ENCODE assay signal across 15 mouse cellular contexts in genomic region chr11:23299910-23300309, GRCm38 (mm10). TPM values are rescaled to one million over a fixed set of nuclear protein-coding genes. Genes with fewer than 3 reads are reported as not detected.
DNase-seq lines count a peak whose midpoint lies in the region; ATAC-seq and TF ChIP-seq lines count a peak whose summit lies in the region.
"Had no signal": no experiment of that assay in that cellular context is flagged by ENCODE, and none has a peak within 500 bp of the region (broad histone marks: within the 10 kb centered on the region; RNA-seq: fewer than 3 reads in every experiment).

No protein-coding gene starts in this region.

- no peak overlapping the region for H3K4me3 ChIP-seq in forebrain, embryonic 11.5 days (ENCODE audit: low read depth, low read length)
- no peak overlapping the region for H3K4me3 ChIP-seq in forebrain, embryonic 10.5 days
- no peak overlapping the region for H3K4me3 ChIP-seq in liver, embryonic 11.5 days (ENCODE audit: low read depth, low read length)
- no peak overlapping the region for H3K4me3 ChIP-seq in limb, embryonic 14.5 days (replicated peaks; ENCODE audit: low read length)
- H3K4me3 ChIP-seq in lung, adult 2 months (replicated peaks; ENCODE audit: extremely low read depth, low read depth, low read length): no peak overlapping the region
- H3K4me3 ChIP-seq: heart, embryonic 12.5 days; neural tube, embryonic 13.5 days; stomach, embryonic 15.5 days had no signal

- H3K9ac ChIP-seq in forebrain, embryonic 11.5 days (ENCODE audit: low read length): no peak overlapping the region
- no peak overlapping the region for H3K9ac ChIP-seq in liver, embryonic 11.5 days (ENCODE audit: low read depth, low read length)
- no peak overlapping the region for H3K9ac ChIP-seq in limb, embryonic 14.5 days (ENCODE audit: low read depth, low read length, severe bottlenecking)
- H3K9ac ChIP-seq: heart, embryonic 12.5 days; neural tube, embryonic 13.5 days; stomach, embryonic 15.5 days had no signal

- WGBS in forebrain, embryonic 11.5 days: 100% methylated on average over 1 of the region's 1 CpGs
- WGBS in forebrain, embryonic 10.5 days: 89% methylated on average over 1 of the region's 1 CpGs
- 90% methylated on average over 1 of the region's 1 CpGs for WGBS in liver, embryonic 11.5 days
- 78% methylated on average over 1 of the region's 1 CpGs for WGBS in limb, embryonic 14.5 days
- 96% methylated on average over 1 of the region's 1 CpGs for WGBS in lung, adult 2 months

- no peak for TF ChIP-seq POLR2A in limb, embryonic 14.5 days (IDR thresholded peaks at IDR 0.05; ENCODE audit: borderline replicate concordance, extremely low read depth, insufficient read depth, insufficient read length)
- no peak for TF ChIP-seq POLR2A in lung, adult 2 months (IDR thresholded peaks at IDR 0.05; ENCODE audit: borderline replicate concordance, extremely low read depth, low read depth, low read length)

- peak; percentile 28; the same call in 1 of the 2 replicates for ATAC-seq in forebrain, embryonic 11.5 days (replicated peaks; ENCODE audit: low FRiP score)
- 0 out of 2 replicates have a peak, but pooled peaks have one; percentile 8 for ATAC-seq in liver, embryonic 11.5 days (replicated peaks; ENCODE audit: low FRiP score)
- ATAC-seq in erythroblast, adult 5-6 weeks (replicated peaks; ENCODE audit: low FRiP score, poor library complexity, severe bottlenecking): 0 out of 2 replicates have a peak, but pooled peaks have one; percentile 34
- ATAC-seq in limb, embryonic 14.5 days (ENCODE audit: low FRiP score, low read depth): peak; percentile 27; the same call in 1 of the 2 replicates
- ATAC-seq: CD4-positive, CD25-positive, alpha-beta regulatory T cell, adult 4 months had no signal

- no peaks in the 10 kb centered on the region for H3K4me1 ChIP-seq in forebrain, embryonic 11.5 days (replicated peaks; ENCODE audit: control insufficient read depth, insufficient read depth, low read length)
- H3K4me1 ChIP-seq in forebrain, embryonic 10.5 days: no peaks in the 10 kb centered on the region
- H3K4me1 ChIP-seq in liver, embryonic 11.5 days (replicated peaks; ENCODE audit: control insufficient read depth, insufficient read depth, low read length): no peaks in the 10 kb centered on the region
- H3K4me1 ChIP-seq in limb, embryonic 14.5 days (ENCODE audit: control insufficient read depth, insufficient read depth, low read length): no peaks in the 10 kb centered on the region
- H3K4me1 ChIP-seq in lung, adult 2 months (ENCODE audit: control insufficient read depth, insufficient read depth, low read length): no peaks in the 10 kb centered on the region; the same call in 1 of the 2 replicates
- H3K4me1 ChIP-seq: heart, embryonic 12.5 days; neural tube, embryonic 13.5 days; stomach, embryonic 15.5 days had no signal

- no peak overlapping the region for H3K4me2 ChIP-seq in forebrain, embryonic 11.5 days (ENCODE audit: low read depth, low read length, severe bottlenecking)
- H3K4me2 ChIP-seq in liver, embryonic 11.5 days: no peak overlapping the region
- no peak overlapping the region for H3K4me2 ChIP-seq in limb, embryonic 14.5 days (replicated peaks; ENCODE audit: low read depth, low read length, severe bottlenecking)
- H3K4me2 ChIP-seq: heart, embryonic 12.5 days; neural tube, embryonic 13.5 days; stomach, embryonic 15.5 days had no signal

- H3K9me3 ChIP-seq in forebrain, embryonic 11.5 days (ENCODE audit: control insufficient read depth, low read length): no peaks in the 10 kb centered on the region
- no peaks in the 10 kb centered on the region for H3K9me3 ChIP-seq in forebrain, embryonic 10.5 days
- no peaks in the 10 kb centered on the region for H3K9me3 ChIP-seq in liver, embryonic 11.5 days (ENCODE audit: control insufficient read depth, low read length)
- H3K9me3 ChIP-seq in limb, embryonic 14.5 days (ENCODE audit: control insufficient read depth, low read length): no peaks in the 10 kb centered on the region
- H3K9me3 ChIP-seq: heart, embryonic 12.5 days; neural tube, embryonic 13.5 days; stomach, embryonic 15.5 days had no signal

- no peak for DNase-seq in forebrain, embryonic 11.5 days (ENCODE audit: low spot score)
- no peak for DNase-seq in forebrain, embryonic 10.5 days (ENCODE audit: extremely low spot score, low spot score)
- DNase-seq in liver, embryonic 11.5 days (ENCODE audit: low spot score): no peak
- no peak for DNase-seq in liver
- DNase-seq in limb, embryonic 14.5 days (ENCODE audit: low spot score): no peak
- no peak for DNase-seq in adrenal gland, postnatal 25 days
- no peak for DNase-seq in lung, adult 2 months
- DNase-seq: cerebellum, adult 18-20 months; kidney, postnatal 10 days; right cerebral cortex, postnatal 14 days had no signal

- TF ChIP-seq CTCF in lung, adult 2 months (IDR thresholded peaks at IDR 0.05; ENCODE audit: insufficient read depth, low read length): no peak

- no peak overlapping the region for H3K27ac ChIP-seq in forebrain, embryonic 11.5 days (ENCODE audit: low read depth, low read length)
- no peak overlapping the region for H3K27ac ChIP-seq in forebrain, embryonic 10.5 days
- H3K27ac ChIP-seq in liver, embryonic 11.5 days (ENCODE audit: low read depth, low read length): no peak overlapping the region
- no peak overlapping the region for H3K27ac ChIP-seq in limb, embryonic 14.5 days (replicated peaks; ENCODE audit: low read depth, low read length)
- H3K27ac ChIP-seq: neural tube, embryonic 13.5 days; stomach, embryonic 15.5 days had no signal

- H3K36me3 ChIP-seq in forebrain, embryonic 11.5 days (ENCODE audit: control insufficient read depth, insufficient read depth, low read length): peaks cover 6% of the 10 kb centered on the region
- peaks cover 50% of the 10 kb centered on the region for H3K36me3 ChIP-seq in forebrain, embryonic 10.5 days (replicated peaks)
- peaks cover 9% of the 10 kb centered on the region for H3K36me3 ChIP-seq in liver, embryonic 11.5 days (ENCODE audit: control insufficient read depth, insufficient read depth, low read length)
- H3K36me3 ChIP-seq in limb, embryonic 14.5 days (ENCODE audit: control insufficient read depth, insufficient read depth, low read length): peaks cover 30% of the 10 kb centered on the region

- H3K27me3 ChIP-seq in forebrain, embryonic 11.5 days (ENCODE audit: control insufficient read depth, insufficient read depth, low read length): no peaks in the 10 kb centered on the region
- H3K27me3 ChIP-seq in forebrain, embryonic 10.5 days (ENCODE audit: poor library complexity, severe bottlenecking): no peaks in the 10 kb centered on the region
- H3K27me3 ChIP-seq in liver, embryonic 11.5 days (replicated peaks; ENCODE audit: control insufficient read depth, insufficient read depth, low read length): no peaks in the 10 kb centered on the region
- no peaks in the 10 kb centered on the region for H3K27me3 ChIP-seq in limb, embryonic 14.5 days (ENCODE audit: control insufficient read depth, insufficient read depth, low read length)
- H3K27me3 ChIP-seq: heart, embryonic 12.5 days; neural tube, embryonic 13.5 days; stomach, embryonic 15.5 days had no signal

RNA-seq across cellular contexts. Expression of gene Usp34, which starts 6.8 kb away (rescaled TPM):
- polyA plus RNA-seq in forebrain, embryonic 11.5 days (2014; fragmentation: Nextera tagmentation; extraction: Ambion mirVana): 30.8 and 32.8 TPM in 2 replicates
- 21.7 and 26.1 TPM in 2 replicates for polyA plus RNA-seq in forebrain, embryonic 10.5 days (2016; fragmentation: Nextera tagmentation; extraction: Ambion mirVana)
- 19.7 and 21.8 TPM in 2 replicates for polyA plus RNA-seq in liver, embryonic 11.5 days (2014; fragmentation: Nextera tagmentation; extraction: Ambion mirVana)
- 26.5 and 35.5 TPM in 2 replicates for total RNA-seq in erythroblast, adult 5-6 weeks (2015; ENCODE audit: low replicate concordance)
- total RNA-seq in erythroblast, adult 5-6 weeks (2017; ENCODE audit: low replicate concordance): 32.8 and 38.6 TPM in 2 replicates
- 36.7 and 37.4 TPM in 2 replicates for polyA plus RNA-seq in limb, embryonic 14.5 days (2012; rRNA removed)
- 42.6 and 42.9 TPM in 2 replicates for polyA plus RNA-seq in limb, embryonic 14.5 days (2014; fragmentation: Nextera tagmentation; extraction: Ambion mirVana)
- total RNA-seq in adrenal gland, postnatal 25 days (2021): 67.5 and 72.9 TPM in 2 replicates
- polyA plus RNA-seq in lung, adult 2 months (2012; rRNA removed): 5.9 and 9.7 TPM in 2 replicates

RNA-seq across cellular contexts. Expression of gene Xpo1, which starts 44.1 kb away (rescaled TPM):
- 176 and 187 TPM in 2 replicates for polyA plus RNA-seq in forebrain, embryonic 11.5 days (2014; fragmentation: Nextera tagmentation; extraction: Ambion mirVana)
- 135 and 146 TPM in 2 replicates for polyA plus RNA-seq in forebrain, embryonic 10.5 days (2016; fragmentation: Nextera tagmentation; extraction: Ambion mirVana)
- 118 and 131 TPM in 2 replicates for polyA plus RNA-seq in liver, embryonic 11.5 days (2014; fragmentation: Nextera tagmentation; extraction: Ambion mirVana)
- total RNA-seq in erythroblast, adult 5-6 weeks (2015; ENCODE audit: low replicate concordance): 43.1 and 58.4 TPM in 2 replicates
- total RNA-seq in erythroblast, adult 5-6 weeks (2017; ENCODE audit: low replicate concordance): 94.0 and 130 TPM in 2 replicates
- 88.8 and 105 TPM in 2 replicates for polyA plus RNA-seq in limb, embryonic 14.5 days (2012; rRNA removed)
- polyA plus RNA-seq in limb, embryonic 14.5 days (2014; fragmentation: Nextera tagmentation; extraction: Ambion mirVana): 113 and 120 TPM in 2 replicates
- 75.0 and 75.3 TPM in 2 replicates for total RNA-seq in adrenal gland, postnatal 25 days (2021)
- polyA plus RNA-seq in lung, adult 2 months (2012; rRNA removed): 5.6 and 7.1 TPM in 2 replicates

Comparison
In these comparisons a context has a peak if more than half of its experiments do, and no peak if none do; other contexts are left out.
1. RNA of gene Xpo1, which starts 44.1 kb away (polyA plus RNA-seq): 176 to 187 TPM in forebrain, embryonic 11.5 days, 135 to 146 TPM in forebrain, embryonic 10.5 days, 118 to 131 TPM in liver, embryonic 11.5 days and 88.8 to 120 TPM in limb, embryonic 14.5 days; 5.6 to 7.1 TPM in lung, adult 2 months; every median in the first group is over 10 times any median in the second.
2. Peak in every context shown above with its lines, with median percentiles within 50 percentile points of each other: ATAC-seq.